Mouse (Mus musculus): ENCODE results near the gene Dcps.

GRCm38 (mm10) chr9:35198351-35198750 is 22.5 kb upstream of the Dcps start:
- TF ChIP-seq CTCF (IDR thresholded peaks at IDR 0.05; ENCODE audit: control insufficient read depth, insufficient read depth, low read length) (no peak), POLR2A (IDR thresholded peaks at IDR 0.05; ENCODE audit: borderline replicate concordance, control insufficient read depth, low read depth, low read length) (no peak)

Data from bone marrow, adult 2 months (tissue).